8 mouse cellular contexts compared by ENCODE assay signal in the genomic region with DNA sequence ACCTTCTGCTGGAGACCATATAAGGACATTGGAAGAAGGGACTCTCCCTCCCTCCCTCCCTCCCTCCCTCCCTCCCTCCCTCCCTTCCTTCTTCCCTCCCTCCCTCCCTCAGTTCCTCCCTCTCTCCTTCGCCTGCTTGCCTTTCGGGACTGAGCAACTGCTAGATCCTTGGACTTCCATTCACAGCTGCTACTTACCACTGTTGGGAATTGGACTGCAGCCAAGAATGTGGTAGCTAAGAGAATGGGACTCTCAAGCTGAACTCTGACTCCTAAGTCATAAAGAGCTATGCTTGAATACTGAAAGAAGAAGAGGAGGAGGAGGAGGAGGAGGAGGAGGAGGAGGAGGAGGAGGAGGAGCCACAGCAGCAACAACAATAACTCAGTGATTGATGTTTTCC.
A peak's percentile ranks its signal among the peaks of the same experiment; 100 is the strongest.
DNase-seq lines count a peak whose midpoint lies in the region; ATAC-seq and TF ChIP-seq lines count a peak whose summit lies in the region.
"Not testable (repeated sequence)": the region's sequence is repeated elsewhere in the genome, so short reads cannot be mapped to it uniquely, and the experiment has no call there.

No protein-coding gene starts in this region.

- H3K27me3 ChIP-seq in MEL (ENCODE audit: control insufficient read depth in 1 of 2, insufficient read depth in 2 of 2, low read length in 2 of 2); forebrain, postnatal 0 days (ENCODE audit: insufficient read depth, low read length); hindbrain, embryonic 12.5 days; kidney, embryonic 14.5 days (ENCODE audit: control insufficient read depth, insufficient read depth, low read length); limb, embryonic 14.5 days (ENCODE audit: control insufficient read depth, insufficient read depth, low read length); midbrain, embryonic 12.5 days; stomach, embryonic 16.5 days (ENCODE audit: control insufficient read depth, insufficient read depth, low read length): not testable (repeated sequence)

- H3K79me2 ChIP-seq in MEL (ENCODE audit: control insufficient read depth, insufficient read depth, low read length, poor library complexity): not testable (repeated sequence)

- not testable (repeated sequence) for H3K9ac ChIP-seq in MEL (ENCODE audit: control insufficient read depth, low read depth, low read length, poor library complexity, severe bottlenecking); forebrain, postnatal 0 days; hindbrain, embryonic 12.5 days; kidney, embryonic 14.5 days (ENCODE audit: low read depth, low read length); limb, embryonic 14.5 days (ENCODE audit: low read depth, low read length, severe bottlenecking); midbrain, embryonic 12.5 days (replicated peaks); stomach, embryonic 16.5 days (ENCODE audit: low read length)

- TF ChIP-seq POLR2A in MEL (IDR thresholded peaks at IDR 0.05; ENCODE audit: control insufficient read depth in 1 of 2, insufficient read depth in 1 of 2, low read depth in 1 of 2, low read length in 2 of 2, poor library complexity in 1 of 2); limb, embryonic 14.5 days (IDR thresholded peaks at IDR 0.05; ENCODE audit: borderline replicate concordance, extremely low read depth, insufficient read depth, insufficient read length): not testable (repeated sequence)

- WGBS in forebrain, postnatal 0 days: no CpG with 5 or more reads among the region's 2 CpGs
- no CpG with 5 or more reads among the region's 2 CpGs for WGBS in hindbrain, embryonic 12.5 days
- WGBS in kidney, embryonic 14.5 days: no CpG with 5 or more reads among the region's 2 CpGs
- WGBS in limb, embryonic 14.5 days: no CpG with 5 or more reads among the region's 2 CpGs
- no CpG with 5 or more reads among the region's 2 CpGs for WGBS in midbrain, embryonic 12.5 days
- WGBS in stomach, embryonic 16.5 days: 20% methylated on average over 1 of the region's 2 CpGs

- H3K4me1 ChIP-seq in MEL (ENCODE audit: control insufficient read depth in 1 of 2, insufficient read depth in 2 of 2, low read length in 2 of 2); forebrain, postnatal 0 days (ENCODE audit: insufficient read depth); hindbrain, embryonic 12.5 days; kidney, embryonic 14.5 days (ENCODE audit: control insufficient read depth, insufficient read depth, low read length); limb, embryonic 14.5 days (ENCODE audit: control insufficient read depth, insufficient read depth, low read length); midbrain, embryonic 12.5 days; stomach, embryonic 16.5 days (ENCODE audit: control insufficient read depth, insufficient read depth, low read length): not testable (repeated sequence)

- TF ChIP-seq RAD21 in MEL (IDR thresholded peaks at IDR 0.05; ENCODE audit: low read depth, low read length): not testable (repeated sequence)

- H3K4me3 ChIP-seq in MEL (ENCODE audit: control insufficient read depth in 1 of 2, insufficient read depth in 1 of 2, low read depth in 2 of 2, low read length in 2 of 2); forebrain, postnatal 0 days (ENCODE audit: low read depth, low read length); hindbrain, embryonic 12.5 days; kidney, embryonic 14.5 days (ENCODE audit: low read length); limb, embryonic 14.5 days (replicated peaks; ENCODE audit: low read length); midbrain, embryonic 12.5 days; stomach, embryonic 16.5 days (replicated peaks; ENCODE audit: low read length): not testable (repeated sequence)

- peak; percentile 27 for DNase-seq in MEL (ENCODE audit: low read depth, low spot score)
- DNase-seq in embryo, embryonic 10.5 days (ENCODE audit: low spot score): peak; percentile 40
- peak; percentile 40 for DNase-seq in forebrain, postnatal 0 days
- peak; percentile 87 for DNase-seq in limb, embryonic 14.5 days (ENCODE audit: low spot score)

- H3K27ac ChIP-seq in MEL (ENCODE audit: control insufficient read depth, low read depth, low read length); forebrain, postnatal 0 days (ENCODE audit: low read depth, low read length); hindbrain, embryonic 12.5 days; kidney, embryonic 14.5 days (ENCODE audit: low read depth, low read length); limb, embryonic 14.5 days (replicated peaks; ENCODE audit: low read depth, low read length); midbrain, embryonic 12.5 days (replicated peaks); stomach, embryonic 16.5 days (ENCODE audit: low read length): not testable (repeated sequence)

- not testable (repeated sequence) for TF ChIP-seq EP300 in MEL (IDR thresholded peaks at IDR 0.05; ENCODE audit: low read depth in 1 of 2, low read length in 2 of 2)

- H3K9me3 ChIP-seq in MEL (replicated peaks; ENCODE audit: insufficient read depth, low read length); forebrain, postnatal 0 days (ENCODE audit: low read length); hindbrain, embryonic 12.5 days (replicated peaks); kidney, embryonic 14.5 days (ENCODE audit: control insufficient read depth, low read length); limb, embryonic 14.5 days (ENCODE audit: control insufficient read depth, low read length); midbrain, embryonic 12.5 days; stomach, embryonic 16.5 days (replicated peaks; ENCODE audit: control insufficient read depth, low read length): not testable (repeated sequence)

- not testable (repeated sequence) for H3K36me3 ChIP-seq in MEL (ENCODE audit: control insufficient read depth in 1 of 2, insufficient read depth in 2 of 2, low read length in 2 of 2); forebrain, postnatal 0 days (ENCODE audit: insufficient read depth); hindbrain, embryonic 12.5 days; kidney, embryonic 14.5 days (ENCODE audit: control insufficient read depth, insufficient read depth, low read length); limb, embryonic 14.5 days (ENCODE audit: control insufficient read depth, insufficient read depth, low read length); midbrain, embryonic 12.5 days; stomach, embryonic 16.5 days (ENCODE audit: control insufficient read depth, insufficient read depth, low read length)

- ATAC-seq in forebrain, postnatal 0 days: not testable (repeated sequence)
- peak; percentile 61; the same call in 1 of the 2 replicates for ATAC-seq in hindbrain, embryonic 12.5 days (ENCODE audit: low FRiP score)
- peak; percentile 82 for ATAC-seq in kidney, embryonic 14.5 days (ENCODE audit: low FRiP score, low TSS enrichment)
- peak; percentile 65 for ATAC-seq in limb, embryonic 14.5 days (ENCODE audit: low FRiP score, low read depth)
- ATAC-seq in midbrain, embryonic 12.5 days (ENCODE audit: low FRiP score, low read depth): peak; percentile 41; the same call in 1 of the 2 replicates
- peak; percentile 74 for ATAC-seq in stomach, embryonic 16.5 days (ENCODE audit: insufficient read depth, low FRiP score)

- TF ChIP-seq CTCF in MEL (IDR thresholded peaks at IDR 0.05 in 2 of 3, conservative IDR thresholded peaks at IDR 0.05 in 1 of 3; ENCODE audit: control insufficient read depth in 1 of 3, insufficient read depth in 1 of 3, low read depth in 2 of 3, low read length in 3 of 3, poor library complexity in 1 of 3, severe bottlenecking in 1 of 3); forebrain, postnatal 0 days (IDR thresholded peaks at IDR 0.05; ENCODE audit: low read depth): not testable (repeated sequence)

- not testable (repeated sequence) for H3K4me2 ChIP-seq in forebrain, postnatal 0 days (ENCODE audit: low read depth); hindbrain, embryonic 12.5 days (replicated peaks); kidney, embryonic 14.5 days (replicated peaks; ENCODE audit: low read depth, low read length); limb, embryonic 14.5 days (replicated peaks; ENCODE audit: low read depth, low read length, severe bottlenecking); midbrain, embryonic 12.5 days (replicated peaks); stomach, embryonic 16.5 days (ENCODE audit: low read depth, low read length)

Comparison
In these comparisons a context has a peak if more than half of its experiments do, and no peak if none do; other contexts are left out.
1. DNase-seq: peak in every context shown above with its lines; median percentile 87 in limb, embryonic 14.5 days; 40 in embryo, embryonic 10.5 days; 40 in forebrain, postnatal 0 days; 27 in MEL.